Mouse (Mus musculus): ENCODE measurements at regions not wholly inside any gene's neighbourhood (a gene's known extent, or its start where the extent isn't known, plus 50 kb on each side); places are given as distances from the start of the nearest gene placed in this dataset.

DNA sequence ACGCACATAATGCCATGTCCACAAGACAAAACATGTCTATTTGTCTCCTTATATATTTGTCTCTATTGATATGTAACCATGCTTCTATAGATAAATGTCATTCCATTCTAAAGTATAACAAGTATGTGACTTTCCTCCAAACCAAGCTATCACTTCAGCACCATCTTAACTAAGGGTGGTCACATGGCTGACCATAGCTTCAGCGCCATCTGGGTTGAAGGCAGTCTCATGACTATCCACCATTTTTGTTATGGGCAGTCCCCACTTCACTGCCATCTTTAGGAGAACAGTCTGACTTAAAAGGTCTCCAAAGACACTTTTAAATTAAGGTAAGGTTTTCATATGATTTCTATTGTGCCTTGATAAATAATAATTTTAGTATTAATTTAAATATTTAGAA lies 554.1 kb upstream of the Intu start:
- Histone ChIP-seq H3K27ac (no peak overlapping the region), H3K9me3 (no peaks in the 10 kb centered on the region), H3K36me3 (no peaks in the 10 kb centered on the region), H3K4me2 (no peak overlapping the region), H3K27me3 (no peaks in the 10 kb centered on the region), H3K9ac (no peak overlapping the region), H3K4me3 (no peak overlapping the region), H3K4me1 (no peaks in the 10 kb centered on the region)
- ATAC-seq (ENCODE audit: borderline replicate concordance, extremely low read depth, low FRiP score, low TSS enrichment), result no peak
- 94% methylated on average over 2 of the region's 2 CpGs for WGBS

DNA sequence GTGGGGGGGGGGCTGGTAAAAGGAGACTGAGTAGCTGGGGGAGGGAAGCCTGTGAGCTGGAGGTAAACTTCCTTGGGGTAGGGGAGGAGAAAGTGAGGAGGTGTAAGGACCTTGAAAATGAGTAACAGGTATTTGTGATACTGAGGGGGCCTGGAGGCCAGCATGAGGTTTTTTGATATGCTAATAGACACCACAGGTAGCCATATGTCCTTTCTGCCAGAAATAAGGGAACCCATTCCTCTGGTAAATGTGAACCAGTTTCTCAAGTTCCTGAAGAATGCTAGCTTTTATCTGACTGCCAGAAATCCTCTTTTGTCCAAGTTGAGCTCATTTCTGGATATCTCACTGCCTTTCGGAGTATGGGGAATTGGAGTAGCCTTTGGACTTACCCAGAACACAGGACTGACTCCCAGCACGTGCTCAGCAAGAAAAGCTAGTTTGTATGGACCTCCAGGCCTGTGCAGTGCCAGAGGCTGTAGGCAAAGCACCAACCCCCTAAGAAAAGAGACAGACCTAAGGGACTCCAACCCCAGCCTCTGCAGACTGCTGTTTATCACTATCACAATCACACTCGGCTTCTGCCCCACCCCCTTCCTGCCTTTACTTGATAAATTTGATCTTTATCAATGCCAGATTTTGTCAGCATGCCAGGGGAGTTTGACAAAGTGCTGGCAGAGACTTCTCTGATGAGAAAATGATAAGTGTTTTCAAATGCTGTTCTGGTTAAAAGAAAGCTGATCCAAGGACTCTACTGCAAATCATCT lies 552.0 kb upstream of the Intu start:
- no peaks in the 10 kb centered on the region for H3K36me3 ChIP-seq
- H3K4me3 ChIP-seq, result no peak overlapping the region
- no peak overlapping the region for H3K27ac ChIP-seq
- H3K4me2 ChIP-seq, result no peak overlapping the region
- 10% methylated on average over 3 of the region's 3 CpGs for WGBS
- H3K9ac ChIP-seq, result no peak overlapping the region
- no peaks in the 10 kb centered on the region for H3K9me3 ChIP-seq
- H3K27me3 ChIP-seq, result no peaks in the 10 kb centered on the region
- no peaks in the 10 kb centered on the region for H3K4me1 ChIP-seq
- ATAC-seq (ENCODE audit: borderline replicate concordance, extremely low read depth, low FRiP score, low TSS enrichment), result no peak

DNA sequence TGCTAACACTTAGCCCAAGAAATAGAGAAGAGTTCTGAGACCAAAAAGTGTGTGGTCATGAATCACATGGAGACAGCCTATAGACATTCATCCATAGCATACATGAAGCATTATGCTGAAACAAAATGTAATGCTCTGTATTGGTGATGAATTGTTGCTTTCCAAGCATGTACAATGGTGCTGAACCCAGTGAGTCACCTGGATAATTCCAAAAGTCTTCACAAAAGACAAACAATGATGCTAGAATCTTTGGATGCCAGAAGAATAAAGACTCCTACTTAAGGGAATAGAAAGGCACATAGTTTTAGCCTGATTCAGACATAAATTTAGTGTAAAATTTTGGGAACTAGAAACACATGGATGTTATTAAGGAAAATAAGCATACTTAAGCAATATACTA lies 548.4 kb upstream of the Intu start:
- Histone ChIP-seq H3K27me3 (no peaks in the 10 kb centered on the region), H3K4me3 (no peak overlapping the region), H3K9me3 (no peaks in the 10 kb centered on the region), H3K4me1 (no peaks in the 10 kb centered on the region), H3K4me2 (no peak overlapping the region), H3K9ac (no peak overlapping the region), H3K27ac (no peak overlapping the region), H3K36me3 (no peaks in the 10 kb centered on the region)
- ATAC-seq (ENCODE audit: borderline replicate concordance, extremely low read depth, low FRiP score, low TSS enrichment), result no peak

DNA sequence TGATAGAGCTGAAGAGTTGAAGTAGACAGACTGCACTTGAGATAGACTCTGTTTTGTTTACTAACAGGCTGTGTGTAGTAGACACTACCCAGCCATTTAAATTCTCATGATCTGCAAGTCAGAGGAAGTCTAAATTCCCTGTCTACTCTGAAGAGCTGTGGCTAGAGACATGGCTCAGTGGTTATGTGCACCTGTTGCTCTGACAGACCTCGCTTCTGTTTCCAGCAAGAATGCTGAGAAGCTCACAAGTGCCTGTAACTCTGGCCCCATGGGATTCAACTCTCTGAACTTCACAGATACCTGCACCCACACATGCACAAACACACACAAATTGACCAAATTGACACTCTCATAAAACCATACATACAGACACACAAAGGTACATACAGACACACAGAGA lies 543.4 kb upstream of the Intu start:
- H3K27me3 ChIP-seq, result no peaks in the 10 kb centered on the region
- no peak overlapping the region for H3K4me2 ChIP-seq
- no peaks in the 10 kb centered on the region for H3K9me3 ChIP-seq
- H3K4me3 ChIP-seq, result no peak overlapping the region
- H3K36me3 ChIP-seq, result no peaks in the 10 kb centered on the region
- no peak overlapping the region for H3K27ac ChIP-seq
- no peaks in the 10 kb centered on the region for H3K4me1 ChIP-seq
- WGBS, result 79% methylated on average over 1 of the region's 1 CpGs
- H3K9ac ChIP-seq, result no peak overlapping the region
- ATAC-seq (ENCODE audit: borderline replicate concordance, extremely low read depth, low FRiP score, low TSS enrichment), result no peak

DNA sequence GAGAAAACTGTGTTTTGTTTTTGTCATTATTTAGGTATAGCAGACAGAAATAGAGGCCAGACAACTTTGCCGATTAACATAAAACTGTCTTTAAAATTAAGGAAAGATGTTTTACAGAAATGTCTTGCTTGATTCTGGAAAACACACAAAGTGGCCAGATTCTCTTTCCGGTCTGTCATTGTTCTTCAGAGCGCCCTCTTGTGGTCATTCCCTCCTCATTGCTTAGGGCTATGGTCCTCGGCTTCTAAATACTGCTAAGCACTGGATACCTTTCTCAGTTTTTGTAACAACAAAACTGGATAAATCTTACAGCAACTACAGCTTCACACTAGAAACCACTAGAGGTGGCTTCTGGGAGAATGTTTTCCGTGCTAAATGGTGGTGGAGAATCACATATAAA lies 532.5 kb upstream of the Intu start:
- Histone ChIP-seq H3K4me3 (no peak overlapping the region), H3K27me3 (no peaks in the 10 kb centered on the region), H3K27ac (no peak overlapping the region), H3K4me2 (no peak overlapping the region), H3K9ac (no peak overlapping the region), H3K4me1 (no peaks in the 10 kb centered on the region), H3K9me3 (no peaks in the 10 kb centered on the region), H3K36me3 (no peaks in the 10 kb centered on the region)
- WGBS, result 41% methylated on average over 5 of the region's 5 CpGs
- ATAC-seq (ENCODE audit: borderline replicate concordance, extremely low read depth, low FRiP score, low TSS enrichment), result no peak

DNA sequence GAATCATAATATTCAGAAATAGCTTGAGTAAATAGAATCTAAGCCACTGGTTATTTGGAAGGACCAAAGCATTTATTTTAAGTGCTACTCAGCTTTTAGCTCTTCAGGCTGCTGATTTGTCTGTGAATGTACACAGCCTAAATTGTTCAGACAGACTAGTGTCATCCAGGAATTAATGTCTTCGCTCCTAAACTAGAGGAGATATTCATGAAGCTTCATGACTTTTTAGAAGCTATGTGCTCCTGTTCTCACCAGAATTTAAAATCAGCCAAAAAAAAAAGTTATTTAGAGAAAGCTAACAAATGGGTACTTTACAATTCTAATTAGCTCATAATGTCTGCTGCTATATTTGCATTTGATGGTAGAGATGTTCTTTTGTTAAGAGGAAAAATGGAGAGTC lies 531.2 kb upstream of the Intu start:
- Histone ChIP-seq H3K36me3 (no peaks in the 10 kb centered on the region), H3K9me3 (no peaks in the 10 kb centered on the region), H3K4me3 (no peak overlapping the region), H3K27ac (no peak overlapping the region), H3K4me2 (no peak overlapping the region), H3K4me1 (no peaks in the 10 kb centered on the region), H3K27me3 (no peaks in the 10 kb centered on the region), H3K9ac (no peak overlapping the region)
- WGBS, result 93% methylated on average over 1 of the region's 1 CpGs
- no peak for ATAC-seq (ENCODE audit: borderline replicate concordance, extremely low read depth, low FRiP score, low TSS enrichment)

DNA sequence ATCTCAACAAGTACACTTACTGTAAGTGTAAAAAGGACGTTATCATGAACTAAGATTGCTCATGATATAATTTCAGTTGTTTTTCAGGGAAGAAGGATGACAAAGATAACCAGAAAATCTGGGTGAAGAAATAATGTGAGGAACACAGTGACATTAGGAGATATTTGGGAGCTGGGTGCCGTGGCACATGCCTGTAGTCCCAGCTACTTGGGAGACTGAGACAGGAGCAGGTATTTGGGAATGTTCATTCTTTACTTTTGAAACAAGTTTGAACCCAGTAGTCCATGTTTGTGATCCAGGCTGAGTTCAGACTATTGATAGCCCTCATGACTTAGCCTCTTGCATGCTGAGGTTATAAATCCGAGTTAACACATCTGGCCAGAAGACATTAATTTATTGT lies 528.2 kb upstream of the Intu start:
- Histone ChIP-seq H3K4me2 (no peak overlapping the region), H3K27me3 (no peaks in the 10 kb centered on the region), H3K36me3 (no peaks in the 10 kb centered on the region), H3K9ac (no peak overlapping the region), H3K27ac (no peak overlapping the region), H3K4me3 (no peak overlapping the region), H3K9me3 (no peaks in the 10 kb centered on the region), H3K4me1 (no peaks in the 10 kb centered on the region)
- 73% methylated on average over 3 of the region's 3 CpGs for WGBS
- ATAC-seq (ENCODE audit: borderline replicate concordance, extremely low read depth, low FRiP score, low TSS enrichment), result no peak

DNA sequence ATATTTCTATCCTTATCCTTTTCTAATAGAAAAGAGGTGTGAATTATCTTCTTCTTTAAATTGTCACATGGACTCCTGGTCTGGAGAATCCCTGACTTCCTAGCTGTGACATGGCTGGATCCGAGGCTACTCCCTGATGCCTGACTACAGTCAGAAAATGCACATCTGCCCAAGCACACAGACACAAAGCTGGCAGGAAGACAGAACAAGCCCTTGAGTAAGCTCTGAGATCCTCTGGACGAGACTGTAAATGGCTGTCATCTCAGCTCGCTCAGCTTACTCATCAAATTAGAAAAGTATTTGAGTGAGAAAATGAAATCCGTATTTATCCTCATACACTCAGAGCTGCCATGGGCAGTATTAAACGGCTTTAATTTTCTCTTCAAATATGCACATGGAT lies 521.0 kb upstream of the Intu start:
- Histone ChIP-seq H3K4me2 (no peak overlapping the region), H3K9ac (no peak overlapping the region), H3K4me1 (no peaks in the 10 kb centered on the region), H3K27ac (no peak overlapping the region), H3K27me3 (no peaks in the 10 kb centered on the region), H3K9me3 (no peaks in the 10 kb centered on the region), H3K36me3 (no peaks in the 10 kb centered on the region), H3K4me3 (no peak overlapping the region)
- no peak for ATAC-seq (ENCODE audit: borderline replicate concordance, extremely low read depth, low FRiP score, low TSS enrichment)
- 66% methylated on average over 5 of the region's 5 CpGs for WGBS

DNA sequence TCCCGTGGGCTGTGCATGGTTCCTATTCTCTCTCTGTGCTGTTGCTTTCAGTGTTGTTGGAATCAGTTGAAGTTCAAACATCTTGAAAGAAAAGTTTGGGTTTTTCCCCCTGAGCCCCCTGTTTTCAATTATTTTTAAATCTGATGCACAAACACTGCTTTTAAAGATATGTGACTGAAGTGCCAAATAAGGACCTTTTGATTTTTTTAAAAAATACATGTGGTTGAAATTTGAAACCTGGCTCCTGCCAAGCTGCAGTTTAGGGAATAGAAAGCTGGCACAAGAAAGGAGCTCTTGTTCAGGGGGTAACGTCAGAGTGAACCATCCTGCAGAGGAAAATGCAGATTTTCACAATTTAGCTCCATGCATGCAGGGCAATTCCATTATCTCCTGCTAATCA lies 509.4 kb upstream of the Intu start:
- Histone ChIP-seq H3K9me3 (no peaks in the 10 kb centered on the region), H3K4me2 (no peak overlapping the region), H3K27me3 (no peaks in the 10 kb centered on the region), H3K4me1 (no peaks in the 10 kb centered on the region), H3K4me3 (no peak overlapping the region), H3K36me3 (no peaks in the 10 kb centered on the region), H3K27ac (no peak overlapping the region), H3K9ac (no peak overlapping the region)
- no peak for ATAC-seq (ENCODE audit: borderline replicate concordance, extremely low read depth, low FRiP score, low TSS enrichment)
- WGBS, result 19% methylated on average over 2 of the region's 2 CpGs

DNA sequence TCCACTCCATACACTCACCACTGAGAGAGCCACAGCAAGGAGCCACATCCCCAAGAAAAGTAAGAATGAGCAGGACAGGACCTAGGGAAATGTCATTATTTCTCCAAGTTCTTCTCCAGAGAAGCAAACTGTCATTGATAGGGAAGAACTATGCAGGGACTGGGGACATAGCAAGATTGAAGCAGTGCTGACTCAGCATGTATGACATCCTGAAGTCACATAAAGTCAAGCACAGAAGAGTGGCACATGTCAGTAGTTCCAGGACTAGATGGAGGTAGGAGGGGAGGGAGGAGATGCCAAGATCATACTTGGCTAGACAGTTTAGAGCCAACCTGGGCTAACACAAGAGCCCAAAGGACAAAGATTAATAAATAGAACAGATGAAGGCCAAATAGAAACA lies 503.4 kb upstream of the Intu start:
- Histone ChIP-seq H3K36me3 (no peaks in the 10 kb centered on the region), H3K4me3 (no peak overlapping the region), H3K4me1 (no peaks in the 10 kb centered on the region), H3K9me3 (no peaks in the 10 kb centered on the region), H3K27ac (no peak overlapping the region), H3K9ac (no peak overlapping the region), H3K4me2 (no peak overlapping the region), H3K27me3 (no peaks in the 10 kb centered on the region)
- no peak for ATAC-seq (ENCODE audit: borderline replicate concordance, extremely low read depth, low FRiP score, low TSS enrichment)

DNA sequence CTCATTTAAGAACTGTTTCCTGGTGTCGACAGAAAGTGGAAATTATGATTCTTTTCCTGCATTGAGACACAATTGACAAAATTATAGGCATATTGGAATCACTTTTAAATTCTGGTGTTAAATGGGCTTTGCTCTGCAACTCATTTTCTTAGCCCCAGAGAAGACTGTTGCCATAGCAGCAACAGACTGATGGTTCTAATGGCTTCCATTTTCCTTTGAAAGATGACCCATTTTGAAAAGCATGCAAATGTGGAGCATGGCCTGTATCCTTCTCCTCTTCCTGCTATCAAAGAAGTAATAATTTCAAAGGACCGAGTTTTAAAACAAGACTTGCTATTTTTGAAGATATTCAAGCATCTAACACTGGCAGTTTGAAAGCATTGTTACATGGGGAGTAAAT lies 494.9 kb upstream of the Intu start:
- 66% methylated on average over 2 of the region's 2 CpGs for WGBS

DNA sequence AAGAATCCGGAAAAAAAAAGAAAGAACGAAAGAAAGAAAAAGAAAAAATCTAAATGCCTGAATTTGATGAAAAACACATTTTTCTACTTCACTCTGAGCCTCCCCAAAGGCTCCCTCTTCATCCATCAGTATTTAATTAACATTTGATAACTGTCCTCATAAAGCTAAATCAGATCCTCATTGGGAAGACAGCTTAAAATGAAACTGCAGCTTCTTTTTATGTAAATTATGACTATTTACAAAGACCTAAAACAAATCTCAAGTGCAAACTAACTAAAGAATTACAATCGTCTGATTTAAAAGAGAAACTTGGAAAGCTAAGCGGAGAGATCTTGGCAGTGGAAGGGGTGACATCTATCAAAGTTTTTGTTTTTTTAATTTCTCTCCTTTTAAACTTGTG lies 481.4 kb upstream of the Intu start:
- Histone ChIP-seq H3K27me3 (no peaks in the 10 kb centered on the region), H3K9ac (no peak overlapping the region), H3K36me3 (no peaks in the 10 kb centered on the region), H3K4me3 (no peak overlapping the region), H3K4me1 (0 out of 2 replicates have a peak, but pooled peaks cover 3% of the 10 kb centered on the region), H3K9me3 (no peaks in the 10 kb centered on the region), H3K4me2 (no peak overlapping the region), H3K27ac (no peak overlapping the region)
- no peak for ATAC-seq (ENCODE audit: borderline replicate concordance, extremely low read depth, low FRiP score, low TSS enrichment)
- WGBS, result 41% methylated on average over 4 of the region's 4 CpGs

More for the DNA sequence above, 494.9 kb upstream of the Intu start:
- H3K27ac ChIP-seq, result no peak overlapping the region
- H3K4me1 ChIP-seq, result no peaks in the 10 kb centered on the region
- H3K4me2 ChIP-seq, result no peak overlapping the region
- H3K36me3 ChIP-seq, result no peaks in the 10 kb centered on the region
- H3K9ac ChIP-seq, result no peak overlapping the region
- H3K27me3 ChIP-seq, result no peaks in the 10 kb centered on the region
- no peaks in the 10 kb centered on the region for H3K9me3 ChIP-seq
- no peak overlapping the region for H3K4me3 ChIP-seq
- ATAC-seq (ENCODE audit: borderline replicate concordance, extremely low read depth, low FRiP score, low TSS enrichment), result no peak

DNA sequence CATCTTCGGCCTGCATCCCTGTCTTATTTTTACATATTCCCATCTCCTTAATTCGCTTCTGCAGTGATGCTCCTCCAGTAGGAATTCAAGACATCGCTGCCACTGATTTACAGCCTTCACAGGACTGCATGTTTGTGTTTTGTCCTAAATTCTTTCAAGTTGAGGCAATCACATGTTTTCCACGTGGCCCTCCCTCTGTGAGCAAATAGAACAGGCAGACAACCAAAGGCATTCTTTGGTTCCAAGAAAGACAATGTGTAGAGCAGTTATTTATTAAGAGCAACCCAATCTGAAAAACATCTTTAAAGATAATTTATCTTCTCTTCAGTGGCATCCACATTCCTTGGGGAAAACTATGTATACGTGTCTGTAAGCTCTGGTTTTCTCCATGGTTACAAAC lies 472.8 kb upstream of the Intu start:
- WGBS, result 61% methylated on average over 5 of the region's 5 CpGs

More for the DNA sequence above, 472.8 kb upstream of the Intu start:
- Histone ChIP-seq H3K4me3 (no peak overlapping the region), H3K36me3 (no peaks in the 10 kb centered on the region), H3K9ac (no peak overlapping the region), H3K4me1 (no peaks in the 10 kb centered on the region), H3K4me2 (no peak overlapping the region), H3K9me3 (no peaks in the 10 kb centered on the region), H3K27me3 (no peaks in the 10 kb centered on the region), H3K27ac (no peak overlapping the region)
- no peak for ATAC-seq (ENCODE audit: borderline replicate concordance, extremely low read depth, low FRiP score, low TSS enrichment)

Measured in lung, embryonic 15.5 days (tissue).